Mouse (Mus musculus): ENCODE measurements around the gene Dnm3. TPM values are rescaled to one million over a fixed set of nuclear protein-coding genes. Genes with fewer than 3 reads are reported as not detected.

Gene Dnm3
- total and polyA plus RNA-seq, 3 experiments: not detected

DNA sequence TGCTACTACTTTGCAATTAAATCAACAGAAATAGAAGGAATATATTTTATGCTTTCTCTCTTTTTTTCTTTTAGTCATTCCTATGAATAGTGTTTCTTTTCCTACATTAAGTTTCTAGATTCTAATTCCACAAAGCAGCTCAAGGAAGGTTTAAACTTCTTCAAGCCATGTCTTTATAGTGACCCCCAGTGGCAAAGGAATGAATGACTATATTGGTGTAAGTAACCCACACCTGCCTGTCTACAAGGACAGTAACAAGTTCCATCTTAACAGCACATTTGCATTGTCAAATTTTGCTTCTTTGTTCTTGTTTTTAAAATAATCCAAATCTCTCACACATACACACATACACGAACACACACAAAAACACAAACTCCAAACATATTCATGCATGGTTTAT, 141.2 kb downstream of the Dnm3 start:
- H3K27me3 ChIP-seq (ENCODE audit: control insufficient read depth in 1 of 2, insufficient read depth in 2 of 2, low read length in 2 of 2): peaks cover 2% of the 10 kb centered on the region in 2 experiments; a peak in 3 of 4 replicates
- no peak overlapping the region for H3K4me3 ChIP-seq (ENCODE audit: control insufficient read depth in 1 of 2, insufficient read depth in 1 of 2, low read depth in 2 of 2, low read length in 2 of 2)
- TF ChIP-seq CTCF (IDR thresholded peaks at IDR 0.05 in 2 of 3, conservative IDR thresholded peaks at IDR 0.05 in 1 of 3; ENCODE audit: control insufficient read depth in 1 of 3, insufficient read depth in 1 of 3, low read depth in 2 of 3, low read length in 3 of 3, poor library complexity in 1 of 3, severe bottlenecking in 1 of 3): peak in 2 of 3 experiments; percentile 30 to 61; a peak in 4 of 6 replicates
- no peak for TF ChIP-seq ELF1 (IDR thresholded peaks at IDR 0.05; ENCODE audit: low read depth, low read length)
- TF ChIP-seq SMC3 (IDR thresholded peaks at IDR 0.05; ENCODE audit: low read depth, low read length): peak; percentile 54
- TF ChIP-seq MEF2A (IDR thresholded peaks at IDR 0.05; ENCODE audit: extremely low read depth, insufficient replicate concordance, low read depth, low read length, poor library complexity, severe bottlenecking): no peak
- TF ChIP-seq KAT2A (conservative IDR thresholded peaks at IDR 0.05; ENCODE audit: low read depth, low read length): no peak
- no peak for TF ChIP-seq USF1 (IDR thresholded peaks at IDR 0.05; ENCODE audit: low read depth, low read length)
- TF ChIP-seq RAD21 (IDR thresholded peaks at IDR 0.05; ENCODE audit: low read depth, low read length): peak; percentile 61
- no peak for TF ChIP-seq USF2 (IDR thresholded peaks at IDR 0.05; ENCODE audit: borderline replicate concordance in 1 of 2, insufficient read depth in 1 of 2, low read depth in 1 of 2, low read length in 2 of 2)
- 0 out of 2 replicates have a peak, but pooled peaks have one; percentile 20 for TF ChIP-seq ZC3H11A (IDR thresholded peaks at IDR 0.05; ENCODE audit: low read depth, low read length)
- no peaks in the 10 kb centered on the region for H3K9me3 ChIP-seq (replicated peaks; ENCODE audit: insufficient read depth, low read length)
- no peaks in the 10 kb centered on the region for H3K4me1 ChIP-seq (ENCODE audit: control insufficient read depth in 1 of 2, insufficient read depth in 2 of 2, low read length in 2 of 2)
- H3K79me2 ChIP-seq (ENCODE audit: control insufficient read depth, insufficient read depth, low read length, poor library complexity): no peaks in the 10 kb centered on the region
- H3K27ac ChIP-seq (ENCODE audit: control insufficient read depth, low read depth, low read length): no peak overlapping the region
- DNase-seq (ENCODE audit: low read depth, low spot score): peak; percentile 49
- no peak overlapping the region for H3K9ac ChIP-seq (ENCODE audit: control insufficient read depth, low read depth, low read length, poor library complexity, severe bottlenecking)
- no peaks in the 10 kb centered on the region for H3K36me3 ChIP-seq (ENCODE audit: control insufficient read depth in 1 of 2, insufficient read depth in 2 of 2, low read length in 2 of 2)

GRCm38 (mm10) chr1:162336224-162336623, 141.6 kb downstream of the Dnm3 start:
- no peak for TF ChIP-seq ZNF384 (IDR thresholded peaks at IDR 0.05; ENCODE audit: low read depth, low read length)
- no peak overlapping the region for H3K9ac ChIP-seq (ENCODE audit: control insufficient read depth, low read depth, low read length, poor library complexity, severe bottlenecking)
- no peak overlapping the region for H3K4me3 ChIP-seq (ENCODE audit: control insufficient read depth in 1 of 2, insufficient read depth in 1 of 2, low read depth in 2 of 2, low read length in 2 of 2)
- no peaks in the 10 kb centered on the region for H3K9me3 ChIP-seq (replicated peaks; ENCODE audit: insufficient read depth, low read length)
- no peaks in the 10 kb centered on the region for H3K4me1 ChIP-seq (ENCODE audit: control insufficient read depth in 1 of 2, insufficient read depth in 2 of 2, low read length in 2 of 2)
- H3K36me3 ChIP-seq (ENCODE audit: control insufficient read depth in 1 of 2, insufficient read depth in 2 of 2, low read length in 2 of 2): no peaks in the 10 kb centered on the region
- no peak for DNase-seq (ENCODE audit: low read depth, low spot score)
- H3K79me2 ChIP-seq (ENCODE audit: control insufficient read depth, insufficient read depth, low read length, poor library complexity): no peaks in the 10 kb centered on the region
- no peak overlapping the region for H3K27ac ChIP-seq (ENCODE audit: control insufficient read depth, low read depth, low read length)
- H3K27me3 ChIP-seq (ENCODE audit: control insufficient read depth in 1 of 2, insufficient read depth in 2 of 2, low read length in 2 of 2): peaks cover 2% of the 10 kb centered on the region in 2 experiments; a peak in 3 of 4 replicates

DNA sequence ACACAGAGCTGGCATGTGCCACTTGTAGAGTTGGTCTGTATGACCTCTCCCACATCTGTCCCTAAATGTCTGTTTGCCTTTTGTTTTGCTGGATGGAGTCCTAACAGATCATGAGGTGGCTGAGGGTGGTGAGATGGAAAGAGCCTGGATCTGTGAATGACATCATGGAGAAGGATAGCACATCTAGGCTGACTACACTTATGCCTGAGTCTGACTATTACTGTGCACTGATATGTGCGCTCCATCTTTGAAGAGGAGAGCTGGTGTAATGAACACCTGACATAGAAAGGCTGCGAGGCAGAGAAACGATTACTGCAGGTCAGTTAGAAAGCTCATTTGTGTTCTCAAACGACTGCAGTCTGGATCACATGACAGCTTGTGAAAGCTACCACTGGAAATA, 149.2 kb downstream of the Dnm3 start:
- Histone ChIP-seq H3K9me3 (replicated peaks; ENCODE audit: insufficient read depth, low read length) (no peaks in the 10 kb centered on the region), H3K4me3 (ENCODE audit: control insufficient read depth in 1 of 2, insufficient read depth in 1 of 2, low read depth in 2 of 2, low read length in 2 of 2) (no peak overlapping the region), H3K27me3 (ENCODE audit: control insufficient read depth in 1 of 2, insufficient read depth in 2 of 2, low read length in 2 of 2) (peaks cover 0 to 3% of the 10 kb centered on the region in 2 experiments; a peak in 2 of 4 replicates), H3K4me1 (ENCODE audit: control insufficient read depth in 1 of 2, insufficient read depth in 2 of 2, low read length in 2 of 2) (no peaks in the 10 kb centered on the region), H3K27ac (ENCODE audit: control insufficient read depth, low read depth, low read length) (no peak overlapping the region), H3K9ac (ENCODE audit: control insufficient read depth, low read depth, low read length, poor library complexity, severe bottlenecking) (no peak overlapping the region), H3K36me3 (ENCODE audit: control insufficient read depth in 1 of 2, insufficient read depth in 2 of 2, low read length in 2 of 2) (no peaks in the 10 kb centered on the region), H3K79me2 (ENCODE audit: control insufficient read depth, insufficient read depth, low read length, poor library complexity) (no peaks in the 10 kb centered on the region)
- DNase-seq (ENCODE audit: low read depth, low spot score): no peak
- TF ChIP-seq USF2 (IDR thresholded peaks at IDR 0.05; ENCODE audit: borderline replicate concordance in 1 of 2, insufficient read depth in 1 of 2, low read depth in 1 of 2, low read length in 2 of 2) (no peak), EP300 (IDR thresholded peaks at IDR 0.05; ENCODE audit: low read depth in 1 of 2, low read length in 2 of 2) (no peak), MYB (IDR thresholded peaks at IDR 0.05; ENCODE audit: low read depth, low read length) (no peak), RAD21 (IDR thresholded peaks at IDR 0.05; ENCODE audit: low read depth, low read length) (no peak), RCOR1 (IDR thresholded peaks at IDR 0.05; ENCODE audit: low read depth, low read length) (no peak), JUND (IDR thresholded peaks at IDR 0.05; ENCODE audit: low read depth, low read length) (no peak), MEF2A (IDR thresholded peaks at IDR 0.05; ENCODE audit: extremely low read depth, insufficient replicate concordance, low read depth, low read length, poor library complexity, severe bottlenecking) (no peak), SMC3 (IDR thresholded peaks at IDR 0.05; ENCODE audit: low read depth, low read length) (no peak), SIN3A (IDR thresholded peaks at IDR 0.05; ENCODE audit: low read length) (no peak), NRF1 (IDR thresholded peaks at IDR 0.05; ENCODE audit: insufficient read depth, low read depth, low read length, poor library complexity, severe bottlenecking) (no peak), ELF1 (IDR thresholded peaks at IDR 0.05; ENCODE audit: low read depth, low read length) (no peak)
